Mouse (Mus musculus): Measurements from ENCODE around the gene Palld. TPM values are rescaled to one million over a fixed set of nuclear protein-coding genes. Genes with fewer than 3 reads are reported as not detected.
A peak's percentile ranks its signal among the peaks of the same experiment; 100 is the strongest.

The Palld gene
- polyA plus RNA-seq, 1 experiment: 18.2 TPM

DNA sequence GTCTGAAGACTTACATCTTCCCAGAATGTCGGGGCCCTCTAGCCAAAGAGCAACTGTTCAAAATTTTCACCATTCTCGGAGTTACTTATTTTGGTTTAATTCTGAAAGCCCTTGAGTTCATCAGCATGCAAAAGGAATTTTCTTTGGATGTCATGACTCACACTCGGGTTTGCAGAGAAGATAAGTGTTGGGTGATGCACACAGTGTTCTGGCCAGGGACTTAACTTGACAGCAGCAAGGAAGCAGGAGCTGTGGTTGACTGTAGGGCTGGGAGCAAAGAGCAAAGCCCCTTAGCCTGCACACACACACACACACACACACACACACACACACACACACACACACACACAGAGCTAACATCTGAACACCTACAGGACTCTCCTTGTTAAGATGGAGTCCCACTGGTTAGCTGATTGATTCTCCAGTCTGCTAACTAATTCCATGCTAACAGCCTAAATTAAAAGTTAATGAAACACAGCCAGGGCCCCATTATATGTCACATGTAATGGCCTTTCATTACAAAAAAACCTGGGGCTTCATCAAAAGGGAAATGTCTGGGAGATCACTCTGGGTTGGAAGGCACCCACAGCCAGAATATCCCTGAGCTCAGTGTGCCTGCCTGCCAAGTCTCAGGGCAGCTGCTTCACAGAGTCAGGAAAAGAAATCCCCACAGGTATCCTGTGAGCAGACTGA is 273.4 kb downstream of the Palld start:
- no peak for DNase-seq (ENCODE audit: low read depth)

DNA sequence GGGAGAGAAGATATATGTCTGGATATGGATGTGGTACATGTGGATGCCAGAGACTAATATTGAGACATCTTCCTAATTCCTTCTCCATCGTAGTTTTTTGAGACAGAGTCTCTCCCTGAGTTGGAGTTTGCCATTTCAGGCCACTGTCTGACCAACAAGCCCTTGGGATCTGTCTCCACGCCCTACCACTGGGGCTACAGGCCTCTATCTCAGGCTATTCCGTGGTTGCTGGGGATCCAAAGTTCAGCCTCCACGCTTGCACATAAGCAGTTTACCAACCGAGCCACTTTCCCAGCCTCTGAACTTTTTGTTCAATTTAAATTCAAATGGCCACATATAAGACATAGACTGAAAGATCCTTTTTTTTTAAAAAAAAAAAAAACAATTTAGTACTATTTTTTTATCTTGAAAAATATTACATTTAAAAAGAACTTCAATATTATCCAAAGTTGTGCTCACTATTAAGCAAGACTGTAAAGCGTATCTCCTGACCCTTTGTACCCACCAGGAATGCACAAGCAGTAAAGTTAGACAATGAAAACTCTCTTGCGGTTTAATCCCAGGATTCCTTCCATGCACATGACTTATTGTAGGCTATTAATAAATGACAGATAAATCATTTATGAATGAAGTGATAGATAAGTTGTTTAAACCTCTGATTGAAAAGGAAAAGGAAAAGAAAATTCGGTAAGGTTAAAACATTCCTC is 276.1 kb downstream of the Palld start:
- DNase-seq (ENCODE audit: low read depth): no peak

DNA sequence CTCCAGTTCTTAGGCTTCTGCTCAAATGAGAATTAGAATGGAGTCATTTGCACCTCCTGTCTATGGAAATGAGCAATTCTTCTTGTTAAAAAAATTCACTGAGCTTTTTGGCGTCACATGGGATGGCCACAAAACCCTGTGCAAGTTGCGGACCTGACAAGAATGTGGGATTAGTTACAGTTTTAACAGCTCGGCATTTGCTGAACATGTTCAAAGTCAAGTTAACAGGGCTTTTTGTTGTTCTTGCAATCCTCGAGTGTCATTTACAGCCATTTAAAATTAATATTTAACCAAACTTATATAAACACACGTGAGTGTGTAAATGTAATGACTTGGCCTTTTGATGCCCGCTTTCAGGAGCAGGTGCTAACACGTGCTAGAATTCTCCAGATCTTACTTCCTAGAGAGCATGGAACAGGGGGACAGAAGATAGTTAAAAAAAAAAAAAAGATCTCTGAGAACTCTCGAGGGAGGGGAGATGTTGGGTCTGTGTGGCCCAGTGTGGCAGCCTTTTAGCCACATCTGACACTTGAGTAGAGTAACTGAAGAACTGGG is 276.8 kb downstream of the Palld start:
- DNase-seq (ENCODE audit: low read depth): no peak

DNA sequence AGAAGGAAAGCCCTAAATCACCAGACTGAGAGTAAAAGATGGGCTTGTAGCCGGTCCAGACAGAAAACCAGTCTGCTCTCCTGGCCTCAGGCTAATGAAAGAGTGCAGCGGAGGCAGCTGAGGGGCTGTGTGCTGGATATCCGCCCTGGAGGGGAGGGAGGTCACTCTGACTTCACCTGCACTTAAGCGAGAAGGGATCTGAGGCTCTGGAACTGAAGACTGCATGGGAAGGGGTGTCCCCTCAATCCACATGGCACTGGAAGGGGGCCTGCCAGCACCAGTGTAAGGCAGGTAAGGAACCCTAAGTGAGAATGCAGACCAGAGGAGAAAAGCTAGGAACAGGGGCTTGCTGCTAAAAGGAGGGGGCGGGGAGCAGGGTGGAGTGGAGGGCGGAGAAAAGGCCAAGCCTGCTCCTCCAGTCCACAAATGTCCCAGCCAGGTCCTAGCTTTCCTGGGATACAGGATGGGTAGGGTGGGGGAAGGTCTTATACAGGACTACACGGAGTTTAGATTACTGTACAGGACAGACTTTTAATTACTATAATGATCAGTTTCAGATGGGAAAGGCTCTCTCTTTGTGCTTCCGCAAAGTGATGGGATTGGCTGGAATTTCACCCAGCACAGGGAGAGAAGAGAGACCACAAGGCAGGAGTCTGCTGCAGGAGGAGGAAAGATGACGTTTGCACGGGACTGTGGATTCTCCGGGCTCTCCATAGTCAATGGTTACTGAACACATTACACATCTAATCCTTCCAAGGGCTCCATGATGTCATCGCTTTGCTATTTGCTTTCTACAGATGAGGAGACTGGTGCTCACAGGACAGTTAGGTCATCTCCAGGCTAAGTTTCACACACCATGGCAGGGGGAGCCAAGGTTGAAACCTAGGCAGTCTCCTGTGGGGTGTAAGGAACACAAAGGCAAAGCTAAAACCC is 278.7 kb downstream of the Palld start:
- DNase-seq (ENCODE audit: low read depth): no peak

DNA sequence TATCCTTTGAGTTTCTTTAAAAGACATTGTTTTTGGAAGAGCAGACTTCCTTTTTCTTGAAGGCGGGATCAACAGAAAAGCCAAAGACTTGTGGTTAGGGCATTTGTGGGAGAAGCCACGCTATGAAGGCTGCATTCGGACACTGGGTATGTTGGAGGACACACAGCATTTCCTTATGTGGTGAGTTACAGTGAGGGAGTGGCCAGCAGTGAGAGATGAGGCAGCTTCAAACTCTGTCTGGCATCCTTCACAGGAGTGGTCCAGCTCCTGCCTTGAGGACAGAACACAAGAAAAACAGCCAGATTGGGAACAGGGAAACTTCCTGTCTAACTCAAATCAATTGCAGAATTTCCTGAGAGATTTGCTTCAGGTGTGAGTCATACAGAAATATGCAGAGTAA is 281.2 kb downstream of the Palld start:
- DNase-seq (ENCODE audit: low read depth): no peak

DNA sequence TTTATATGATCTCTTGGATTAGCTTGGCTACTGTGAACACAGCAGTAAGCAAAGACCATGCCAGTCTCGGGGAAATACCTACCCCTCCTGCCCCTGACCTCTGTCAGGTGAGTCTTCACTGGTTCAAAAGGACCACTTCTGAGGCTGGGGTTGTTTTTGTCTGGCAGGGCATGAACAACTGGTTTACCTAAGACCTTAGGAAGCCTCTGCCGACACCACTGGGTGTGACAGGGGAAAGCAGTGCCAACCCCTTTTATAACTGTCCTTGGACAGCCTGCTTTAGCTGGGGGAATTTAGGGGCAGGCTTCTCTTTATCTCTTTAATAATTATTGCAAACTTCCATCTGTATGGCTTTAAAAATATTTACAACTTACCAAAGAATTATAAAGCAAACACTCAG is 284.8 kb downstream of the Palld start:
- no peak for DNase-seq (ENCODE audit: low read depth)

DNA sequence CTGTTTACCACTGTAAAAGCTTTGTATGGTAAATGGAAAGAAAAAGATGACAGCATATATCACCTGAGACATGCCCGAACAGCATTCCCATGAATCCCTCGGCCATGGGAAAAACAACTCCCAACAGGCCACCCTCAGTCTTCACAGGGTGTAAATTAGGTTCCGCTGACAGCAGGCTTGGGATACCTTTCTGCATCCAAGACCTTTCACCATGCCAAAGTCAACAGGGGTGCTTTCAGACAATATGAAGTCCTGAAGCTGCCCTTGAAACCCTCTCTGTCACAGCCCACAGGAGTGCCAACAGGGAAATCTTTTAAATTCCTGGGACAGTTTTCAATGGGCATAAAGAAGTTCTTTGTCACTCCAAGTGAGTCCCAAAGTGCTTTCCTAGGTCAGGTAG is 285.4 kb downstream of the Palld start:
- peak; percentile 60 for DNase-seq (ENCODE audit: low read depth)

DNA sequence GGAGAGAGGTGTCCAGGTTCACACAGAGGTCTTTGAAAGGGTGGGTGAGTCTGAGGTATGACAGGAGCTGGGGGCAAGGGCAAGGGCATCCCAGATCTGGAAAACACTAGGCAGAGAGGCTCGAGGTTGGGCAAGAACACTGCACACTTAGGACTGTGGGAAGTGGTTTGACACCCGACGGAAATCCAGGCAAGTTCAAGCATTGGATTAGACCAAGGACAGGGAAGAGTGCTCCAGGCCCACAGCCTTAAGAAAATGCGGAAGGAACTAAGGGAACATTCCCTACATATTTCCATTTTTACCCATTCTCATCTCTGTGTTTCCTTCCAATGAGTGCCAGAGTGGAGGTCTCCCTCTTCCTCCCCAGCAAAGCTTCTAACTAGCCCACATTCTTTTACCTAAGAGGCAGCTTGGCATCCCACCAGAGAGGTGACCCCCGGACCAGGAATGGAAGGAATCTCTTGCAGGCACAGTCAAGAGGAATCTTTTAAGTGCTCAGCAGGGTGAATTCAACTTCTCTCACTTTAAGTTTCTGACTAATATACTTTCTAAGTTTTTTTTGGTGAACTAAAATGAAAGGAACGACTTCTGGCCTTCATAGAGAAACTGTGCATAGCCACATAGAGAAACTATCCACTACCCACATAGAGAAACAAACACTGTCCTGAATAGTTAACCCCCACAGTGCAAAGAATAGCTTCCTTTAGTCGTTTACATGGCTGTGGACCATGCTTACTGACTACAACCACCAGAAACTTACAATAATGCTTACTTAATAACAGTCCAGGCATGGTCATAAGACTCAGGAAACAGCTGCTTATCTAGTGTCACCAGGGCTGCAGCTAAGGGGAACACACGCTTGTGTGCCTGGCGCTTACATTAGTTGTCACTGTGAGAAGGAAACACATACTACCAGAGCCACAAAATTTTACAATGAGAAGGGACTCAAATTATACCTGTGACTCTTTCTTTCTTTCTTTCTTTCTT is 286.5 kb downstream of the Palld start:
- no peak for DNase-seq (ENCODE audit: low read depth)

DNA sequence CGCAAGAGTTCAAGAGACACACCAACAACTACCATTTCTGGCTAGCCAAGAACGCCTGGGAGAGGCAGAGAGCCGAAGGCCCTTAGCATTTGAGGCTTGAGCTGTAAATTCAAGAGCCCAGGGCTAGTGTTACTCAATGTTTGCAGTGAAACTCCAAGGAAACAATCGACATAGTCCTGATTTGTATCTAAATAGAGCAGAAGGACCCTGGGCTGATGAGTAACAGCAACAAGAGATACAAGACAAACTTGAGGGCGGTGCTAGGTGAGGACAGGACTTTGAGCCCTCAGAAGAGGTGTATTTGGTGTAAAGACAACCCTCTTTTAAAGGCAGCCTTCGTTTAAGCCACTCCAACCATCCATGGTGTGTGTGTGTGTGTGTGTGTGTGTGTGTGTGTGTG is 290.7 kb downstream of the Palld start:
- no peak for DNase-seq (ENCODE audit: low read depth)

DNA sequence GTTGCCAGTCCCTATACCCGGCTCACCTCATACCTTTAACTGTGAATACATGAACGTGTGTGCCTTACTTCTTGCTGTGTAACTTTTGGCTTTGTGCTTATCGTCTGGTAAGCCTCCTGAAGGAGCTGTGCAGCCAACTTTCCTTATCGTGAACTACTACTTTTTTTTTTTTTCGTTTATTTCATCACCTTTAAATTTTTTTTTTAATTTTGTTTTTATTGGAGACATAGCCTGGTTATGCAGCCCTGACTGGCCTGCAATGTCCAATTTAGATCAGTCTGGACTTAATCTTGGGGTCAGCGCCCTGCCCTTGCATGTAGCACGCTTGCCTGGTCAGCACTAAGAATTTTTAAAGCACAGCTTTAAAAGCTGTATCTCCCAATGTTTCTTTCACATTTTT is 291.4 kb downstream of the Palld start:
- no peak for DNase-seq (ENCODE audit: low read depth)

DNA sequence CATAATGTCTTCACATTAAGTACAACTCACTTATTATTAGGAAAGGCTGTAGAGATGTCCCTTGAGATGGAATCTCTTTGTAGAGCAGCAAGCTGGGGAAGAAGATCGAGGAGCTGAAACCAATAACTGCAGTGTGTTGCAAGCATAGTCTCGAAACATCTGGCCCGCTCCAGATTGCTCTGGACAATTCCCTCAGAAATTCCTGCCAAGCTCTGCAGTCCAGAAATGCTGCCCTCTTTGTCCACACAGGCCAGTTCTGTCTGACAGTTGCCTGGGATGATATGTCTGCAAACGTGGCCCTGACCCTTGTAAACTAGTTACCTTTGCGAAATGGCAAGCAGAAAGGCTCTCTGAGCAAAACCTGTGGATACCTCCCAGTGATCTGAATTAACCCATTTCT is 291.9 kb downstream of the Palld start:
- DNase-seq (ENCODE audit: low read depth): no peak

DNA sequence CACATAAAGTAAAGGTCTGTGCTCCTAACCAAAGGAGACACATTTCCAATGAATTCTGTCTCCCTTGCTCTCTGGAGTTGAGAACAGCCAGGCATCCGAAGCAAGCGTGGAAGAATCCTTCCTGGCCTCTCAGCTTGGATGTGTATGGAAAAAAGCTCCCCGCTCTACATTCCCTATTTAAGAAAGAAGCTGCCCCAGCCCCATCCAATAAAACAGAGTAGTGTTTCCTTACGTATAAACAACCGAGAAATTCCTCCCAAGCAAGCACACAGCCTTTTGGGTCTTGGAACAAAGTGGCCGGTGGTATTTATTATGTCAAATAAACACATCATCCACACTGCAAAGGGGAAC is 295.1 kb downstream of the Palld start:
- no peak for DNase-seq (ENCODE audit: low read depth)

DNA sequence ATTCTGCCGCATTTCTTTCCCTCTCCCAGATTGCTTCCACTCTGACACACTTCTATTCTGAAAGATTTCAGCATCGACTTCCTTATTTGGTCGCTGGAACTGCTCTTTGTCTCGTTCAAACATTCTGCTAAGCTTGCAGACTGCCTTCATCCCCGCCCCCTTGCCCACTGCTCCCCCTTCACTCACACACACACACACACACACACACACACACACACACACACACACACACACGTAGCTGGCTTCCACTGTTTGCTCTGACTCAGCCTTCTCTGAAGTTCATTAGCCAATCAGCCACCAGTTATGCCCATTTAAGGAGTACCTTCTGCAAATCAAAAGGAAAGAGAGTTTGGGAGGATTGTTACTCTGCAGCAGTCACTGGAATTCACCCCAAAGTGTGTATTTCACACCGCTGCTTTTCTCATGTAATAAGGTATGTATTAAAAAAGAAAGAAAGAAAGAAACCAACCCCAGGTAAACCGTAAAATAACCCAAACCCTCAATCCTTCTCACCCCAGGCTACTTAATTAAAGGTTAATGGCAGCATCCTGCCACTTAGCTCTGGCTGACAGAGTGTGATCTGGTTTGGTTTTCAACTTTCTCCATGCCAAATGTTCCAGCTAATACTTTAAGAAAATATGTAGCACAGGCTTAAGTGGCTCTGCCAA is 295.6 kb downstream of the Palld start:
- DNase-seq (ENCODE audit: low read depth): no peak

DNA sequence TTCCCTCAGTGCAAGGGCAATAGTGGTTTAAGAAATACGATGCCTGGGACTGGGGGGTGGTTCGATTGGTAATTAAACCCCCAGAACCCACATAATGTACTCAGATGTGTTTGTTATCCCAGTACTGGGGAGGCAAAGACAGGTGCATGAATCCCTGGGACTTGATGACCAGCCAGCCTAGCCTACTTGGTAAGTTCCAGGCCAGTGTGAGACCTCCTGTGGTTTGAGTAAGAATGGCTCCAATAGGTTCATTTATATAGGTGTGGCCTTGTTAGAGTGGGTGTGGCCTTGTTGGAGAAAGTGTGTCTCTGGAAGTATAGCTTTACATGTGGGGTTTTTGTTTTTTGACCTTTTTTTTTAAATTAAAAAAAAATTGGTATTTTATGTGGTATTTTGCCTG is 297.6 kb downstream of the Palld start:
- DNase-seq (ENCODE audit: low read depth): no peak

DNA sequence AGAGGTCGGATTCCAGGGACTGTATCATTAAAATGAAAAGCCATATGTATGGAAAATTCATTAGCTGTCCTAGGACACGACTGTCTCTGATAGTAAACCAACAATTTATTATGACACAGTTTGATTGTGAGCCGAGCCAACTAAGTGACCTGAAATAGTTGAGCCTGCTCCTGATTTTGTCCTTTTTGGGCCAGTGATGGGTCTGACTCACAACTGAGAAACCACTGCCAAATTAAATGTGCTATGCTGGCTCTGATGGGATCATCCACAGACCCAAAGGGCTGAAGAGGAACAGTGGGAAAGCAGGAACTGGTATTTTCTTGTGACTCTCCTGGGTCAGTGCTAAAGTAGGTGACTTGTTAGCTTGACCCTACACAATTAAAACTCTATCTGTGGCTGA is 305.6 kb downstream of the Palld start:
- no peak for DNase-seq (ENCODE audit: low read depth)

DNA sequence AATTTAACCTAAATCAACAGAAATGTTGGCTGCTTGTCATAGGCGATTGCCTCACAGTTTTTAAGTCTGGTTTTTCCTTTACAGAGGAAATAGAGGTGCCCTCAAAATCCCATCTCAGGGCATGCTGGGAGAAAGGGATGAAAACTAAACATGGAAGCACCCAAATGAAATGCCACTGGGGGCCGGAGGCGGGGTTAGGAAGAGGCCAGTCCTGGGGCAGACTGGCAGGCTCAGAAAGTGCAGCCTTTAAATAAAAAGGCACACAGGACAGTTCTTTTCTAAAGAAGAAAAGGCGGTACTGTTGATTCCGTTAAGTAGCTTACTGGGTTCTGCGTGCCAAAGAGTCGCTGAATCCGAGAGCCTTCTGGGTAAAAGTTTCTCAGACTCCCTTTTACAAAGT is 311.0 kb downstream of the Palld start:
- DNase-seq (ENCODE audit: low read depth): no peak

DNA sequence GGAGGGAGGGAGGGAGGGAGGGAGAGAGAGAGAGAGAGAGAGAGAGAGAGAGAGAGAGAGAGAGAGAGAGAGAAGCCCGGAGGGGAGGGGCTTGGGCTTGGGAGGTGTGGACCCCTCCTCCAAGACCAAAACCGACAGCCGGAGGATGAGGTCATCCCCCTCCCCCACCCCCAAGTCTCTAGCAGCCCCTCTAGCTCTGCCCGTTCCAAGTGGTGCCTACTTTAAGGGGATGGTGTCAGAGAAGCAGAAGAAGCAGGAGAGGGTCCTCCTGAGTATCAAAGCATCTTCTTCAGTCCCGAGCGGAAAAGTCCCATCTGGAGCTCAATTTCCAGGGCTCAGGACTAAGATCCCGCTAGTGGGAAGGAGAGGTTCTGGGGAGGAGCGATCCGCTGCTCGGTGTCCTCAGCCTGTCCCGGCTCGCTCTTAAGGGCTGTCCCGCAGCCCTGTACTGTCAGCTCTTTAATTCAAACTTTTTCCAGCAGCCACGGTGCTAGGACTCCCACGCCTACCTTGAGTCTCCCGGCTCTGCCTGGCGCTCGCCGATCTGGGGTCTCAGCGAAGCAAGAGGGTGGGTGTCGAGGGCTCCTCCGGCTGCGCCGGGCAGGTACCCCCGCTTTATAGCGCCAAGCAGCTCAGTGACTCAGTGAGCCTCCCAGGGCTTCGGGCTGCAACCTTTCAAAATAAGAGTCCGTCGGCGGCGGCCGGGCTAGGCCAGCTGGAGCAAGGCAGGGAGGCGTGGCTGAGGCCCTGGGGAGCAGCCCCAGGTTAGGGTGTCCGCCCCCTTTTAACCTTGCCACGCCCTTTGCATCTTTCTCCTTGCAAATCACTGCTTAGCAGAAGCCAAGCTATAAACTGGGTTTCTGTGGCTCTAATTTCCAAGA is 311.7 kb downstream of the Palld start:
- no peak for DNase-seq (ENCODE audit: low read depth)

DNA sequence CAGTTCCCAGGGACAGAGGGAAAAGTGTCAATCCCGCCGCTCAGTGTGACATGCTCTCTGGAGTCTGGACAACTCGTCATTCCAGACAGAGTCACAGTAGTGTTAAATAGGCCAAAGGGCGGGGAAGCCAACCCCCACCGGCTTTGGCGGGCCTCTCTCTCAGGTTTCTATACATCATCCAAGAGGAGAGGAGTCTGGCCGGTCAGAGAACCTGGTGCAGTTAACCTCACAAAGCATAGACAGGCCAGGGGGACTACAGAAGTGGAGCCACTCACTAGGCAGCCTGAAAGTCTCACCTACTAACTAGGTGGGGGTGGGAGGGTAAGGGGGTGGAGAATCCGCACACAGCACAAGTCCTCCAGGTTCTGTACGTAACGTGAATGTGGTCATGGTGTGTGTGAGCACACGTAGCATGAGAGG is 312.5 kb downstream of the Palld start:
- DNase-seq (ENCODE audit: low read depth): no peak

DNA sequence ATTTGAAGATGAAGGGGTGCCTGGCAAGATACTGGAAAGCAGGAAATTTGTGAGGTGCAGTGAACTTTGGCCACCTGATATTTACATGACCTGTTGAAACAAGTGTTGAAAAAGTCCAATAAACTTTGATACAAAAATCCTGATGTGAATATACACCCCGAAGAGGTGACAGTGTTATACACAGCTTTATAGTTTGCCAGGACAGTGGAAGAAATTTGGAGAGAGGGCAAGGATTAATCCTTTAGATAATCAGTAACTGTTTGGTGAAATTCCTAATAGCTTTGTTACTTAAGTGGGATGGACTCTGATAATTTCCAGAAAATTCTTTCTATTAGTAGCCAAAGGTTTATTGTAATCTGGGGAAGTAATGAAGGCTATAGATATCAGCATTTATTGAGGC is 314.2 kb downstream of the Palld start:
- DNase-seq (ENCODE audit: low read depth): no peak

DNA sequence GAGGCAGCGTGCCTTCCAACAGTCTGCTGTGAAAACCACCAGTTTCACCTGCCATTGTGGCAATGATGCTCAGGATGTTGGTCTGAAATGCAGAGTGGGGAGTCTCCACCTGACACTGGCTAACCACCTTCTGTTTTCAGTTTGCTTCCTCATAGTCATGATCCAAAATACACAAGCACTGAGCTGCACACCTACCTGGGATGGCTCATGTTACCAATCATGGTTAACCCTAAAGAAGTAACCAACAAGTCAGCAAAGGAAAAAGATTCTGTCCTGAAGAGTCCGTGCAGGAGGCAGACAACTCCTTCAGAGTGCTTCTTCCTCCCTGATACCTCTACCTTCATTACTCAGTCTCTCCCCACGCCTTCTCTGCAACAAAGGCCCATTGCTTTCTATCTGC is 314.8 kb downstream of the Palld start:
- no peak for DNase-seq (ENCODE audit: low read depth)

Measured in gonadal fat pad, adult 2 months (tissue).